Mouse (Mus musculus) left cerebral cortex, postnatal 25 days (tissue): ENCODE results near the gene N4bp1. TPM values are rescaled to one million over a fixed set of nuclear protein-coding genes. Genes with fewer than 3 reads are reported as not detected.
A peak's percentile ranks its signal among the peaks of the same experiment; 100 is the strongest.

ENCODE experiments used
- DNase-seq, 2 experiments: peaks; one replicate each; pipeline ENCODE4 v3.0.0; 2022; ENCODE audit warnings: low spot score in 2 of 2, mixed read lengths in 1 of 2
- intact Hi-C: fragments of 180-260 bp; cut with DNase I; formaldehyde crosslinking; loops from one replicate; pipeline ENCODE4 v1.15.1; 2025
- total RNA-seq, 2 experiments: library from RNA; stranded (reverse); gene quantifications; 2 replicates each; pipeline ENCODE4 v1.2.3; 2021

Gene N4bp1
- total RNA-seq, result 10 to 100 TPM; 33.5 to 34.0 TPM

- intact Hi-C loops, result loop anchor here (5.0 to 10.0 kb wide), 2 partner anchors 137 to 260 kb away; partner anchors contain the start of genes Gm10638, Lonp2 and Siah1a
- peak; percentile 93 to 95 for DNase-seq
Measured at GRCm38 (mm10) chr8:86884489-86885463, at the start of gene N4bp1. Gene N4bp1, minus strand, starts transcription at chr8:86885258.

- no peak for DNase-seq
- intact Hi-C loops, result loop anchor here (1.0 to 5.0 kb wide), 2 partner anchors 537 to 601 kb away; partner anchors contain the start of gene Cbln1
Measured at GRCm38 (mm10) chr8:86934841-86935240, 49.8 kb upstream of the N4bp1 start.

- DNase-seq, result no peak
- intact Hi-C loops, result loop anchor here (1.0 to 5.0 kb wide), 2 partner anchors 538 to 602 kb away; partner anchors contain the start of gene Cbln1
Measured at GRCm38 (mm10) chr8:86934393-86934792, 49.3 kb upstream of the N4bp1 start.

- DNase-seq, result peak; percentile 65 to 80
- intact Hi-C loops, result loop anchor here (1.0 to 5.0 kb wide), 2 partner anchors 538 to 602 kb away; partner anchors contain the start of gene Cbln1
Measured at GRCm38 (mm10) chr8:86933898-86934297, 48.8 kb upstream of the N4bp1 start.

GRCm38 (mm10) chr8:86926237-86926636, 41.2 kb upstream of the N4bp1 start:
- intact Hi-C loops, result no loop called here
- DNase-seq, result no peak

- DNase-seq, result no peak
- intact Hi-C loops, result no loop called here
Measured at GRCm38 (mm10) chr8:86923219-86923835, 38.3 kb upstream of the N4bp1 start.

- intact Hi-C loops, result no loop called here
- no peak for DNase-seq
Measured at GRCm38 (mm10) chr8:86922673-86923072, 37.6 kb upstream of the N4bp1 start.

- intact Hi-C loops, result no loop called here
- DNase-seq, result no peak
Measured at GRCm38 (mm10) chr8:86922141-86922540, 37.1 kb upstream of the N4bp1 start.

- intact Hi-C loops, result no loop called here
- DNase-seq, result no peak
Measured at GRCm38 (mm10) chr8:86920996-86921395, 35.9 kb upstream of the N4bp1 start.

GRCm38 (mm10) chr8:86920455-86920854, 35.4 kb upstream of the N4bp1 start:
- DNase-seq, result no peak
- intact Hi-C loops, result no loop called here

- no peak for DNase-seq
- intact Hi-C loops, result no loop called here
Measured at GRCm38 (mm10) chr8:86920024-86920423, 35.0 kb upstream of the N4bp1 start.

GRCm38 (mm10) chr8:86919262-86919661, 34.2 kb upstream of the N4bp1 start:
- no peak for DNase-seq
- intact Hi-C loops, result no loop called here

GRCm38 (mm10) chr8:86918093-86918492, 33.0 kb upstream of the N4bp1 start:
- intact Hi-C loops, result no loop called here
- no peak for DNase-seq

GRCm38 (mm10) chr8:86917689-86918088, 32.6 kb upstream of the N4bp1 start:
- DNase-seq, result no peak
- intact Hi-C loops, result no loop called here

- DNase-seq, result no peak
- intact Hi-C loops, result no loop called here
Measured at GRCm38 (mm10) chr8:86916369-86916768, 31.3 kb upstream of the N4bp1 start.

- intact Hi-C loops, result no loop called here
- DNase-seq, result no peak
Measured at GRCm38 (mm10) chr8:86911136-86911535, 26.1 kb upstream of the N4bp1 start.

- DNase-seq, result no peak
- intact Hi-C loops, result no loop called here
Measured at GRCm38 (mm10) chr8:86910250-86910649, 25.2 kb upstream of the N4bp1 start.

- intact Hi-C loops, result loop anchor here (5.0 kb wide), 2 partner anchors 101 to 266 kb away; no protein-coding TSS in a partner anchor
Measured at GRCm38 (mm10) chr8:86908536-86908935, 23.5 kb upstream of the N4bp1 start.

GRCm38 (mm10) chr8:86904911-86905310, 19.9 kb upstream of the N4bp1 start:
- DNase-seq, result no peak
- intact Hi-C loops, result loop anchor here (5.0 kb wide), 4 partner anchors 98 to 1303 kb away; no protein-coding TSS in a partner anchor

More at GRCm38 (mm10) chr8:86908536-86908935, 23.5 kb upstream of the N4bp1 start:
- DNase-seq, result peak; percentile 79 to 86

GRCm38 (mm10) chr8:86903104-86903503, 18.0 kb upstream of the N4bp1 start:
- peak; percentile 87 to 89 for DNase-seq

More at GRCm38 (mm10) chr8:86903104-86903503, 18.0 kb upstream of the N4bp1 start:
- intact Hi-C loops, result loop anchor here (2.0 to 5.0 kb wide), 3 partner anchors 80 to 1301 kb away; no protein-coding TSS in a partner anchor
